Mouse (Mus musculus) kidney, adult 8-10 months (tissue): ENCODE results near the gene Olfr1393.

Experiments used
- DNase-seq, 2 experiments: peaks; one replicate each; pipeline ENCODE4 v3.0.0; 2022

The Olfr1393 gene

DNA sequence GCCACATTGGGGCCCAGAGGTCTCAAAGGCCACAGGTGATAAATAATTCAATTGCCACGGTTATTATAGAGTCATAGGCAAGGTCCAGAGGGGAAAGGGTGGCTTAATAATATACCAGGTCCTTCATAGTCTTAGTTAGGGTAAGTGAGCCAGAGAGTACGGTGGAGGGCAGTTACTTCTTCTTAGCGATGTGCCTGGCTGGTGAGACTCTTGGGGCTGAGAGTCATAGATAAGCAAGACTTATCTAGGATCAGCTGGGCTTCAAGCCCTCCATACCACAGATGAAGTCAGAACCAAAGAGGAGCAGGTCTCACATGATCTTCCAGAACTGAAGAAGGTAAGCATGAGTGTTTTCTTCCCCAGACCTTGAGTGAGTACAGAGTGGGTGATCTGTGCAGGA lies at the start of gene Olfr1393:
Gene Olfr1393, plus strand, starts transcription at position 83 of the 400 bp plus-strand sequence.
- DNase-seq: no peak

DNA sequence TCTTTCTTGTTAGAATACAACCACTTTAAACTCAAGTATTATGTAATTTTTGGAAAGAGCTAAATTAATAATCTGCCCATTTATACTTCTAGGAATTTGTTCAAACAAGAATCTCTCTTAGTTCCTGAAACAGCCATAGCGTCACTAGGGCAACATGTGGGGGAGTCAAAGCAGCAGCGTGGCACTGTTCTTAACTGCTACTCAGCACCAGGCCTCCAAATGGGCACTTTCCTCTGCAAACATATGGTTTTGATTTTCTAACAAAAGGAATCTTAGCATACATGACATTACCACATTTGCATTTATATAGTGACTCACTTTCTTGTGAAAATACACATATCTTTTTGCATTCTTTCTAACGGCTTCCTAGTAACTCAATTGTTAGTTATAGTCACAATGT lies 45.3 kb upstream of the Olfr1393 start:
- no peak for DNase-seq

DNA sequence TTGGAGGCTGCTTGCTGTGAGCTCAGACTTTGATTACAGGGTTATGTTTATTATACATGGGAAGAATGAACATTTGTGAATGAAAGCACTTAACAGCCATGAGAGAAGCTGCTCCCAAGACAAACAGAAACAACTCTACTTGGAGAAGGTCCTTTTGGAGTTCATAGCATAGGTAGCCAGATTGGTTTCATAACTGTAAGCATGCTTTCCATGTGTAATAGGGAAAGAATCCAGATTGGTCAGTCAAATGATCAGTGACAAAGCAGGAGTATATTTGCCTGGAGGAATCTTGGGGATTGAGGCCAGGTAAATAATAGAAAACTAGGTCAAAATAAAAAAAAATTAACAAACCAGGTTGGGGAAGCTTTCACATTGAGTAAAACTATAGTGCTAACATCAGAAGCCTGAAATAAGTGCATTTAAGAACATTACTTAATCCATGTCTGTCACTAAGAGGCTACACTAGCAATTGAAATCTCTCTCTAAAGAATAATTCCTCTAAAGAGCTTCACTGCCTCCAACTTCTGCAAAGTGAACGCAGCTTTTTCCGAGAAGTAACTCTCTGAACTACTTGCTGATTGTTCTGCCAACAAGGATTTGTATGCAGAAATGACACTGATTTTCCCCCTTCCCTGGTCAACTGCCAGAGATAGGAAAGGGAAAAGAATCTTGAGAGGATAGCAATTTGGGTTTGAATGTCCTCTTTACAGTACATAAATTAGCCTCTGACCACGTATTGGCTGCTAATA lies 42.5 kb upstream of the Olfr1393 start:
- no peak for DNase-seq

DNA sequence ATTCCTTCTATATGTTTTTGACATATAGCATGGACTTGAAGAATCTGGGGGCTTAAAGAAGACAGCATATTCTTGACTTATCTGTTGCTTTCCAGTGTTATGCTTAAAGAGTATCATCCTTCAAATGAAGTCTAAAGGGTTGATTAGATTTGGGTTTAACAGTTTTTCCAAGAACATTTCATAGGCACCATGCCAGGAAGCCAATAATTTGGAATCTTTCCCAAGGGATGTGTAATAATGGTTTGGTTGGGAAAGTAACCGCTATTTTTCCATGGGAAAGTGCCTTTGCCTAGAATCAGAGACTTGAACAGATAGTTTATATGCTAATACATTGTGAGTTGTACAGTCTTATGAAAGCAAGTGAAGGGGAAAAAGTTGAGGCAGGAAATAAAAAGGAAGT lies 41.2 kb upstream of the Olfr1393 start:
- no peak for DNase-seq

DNA sequence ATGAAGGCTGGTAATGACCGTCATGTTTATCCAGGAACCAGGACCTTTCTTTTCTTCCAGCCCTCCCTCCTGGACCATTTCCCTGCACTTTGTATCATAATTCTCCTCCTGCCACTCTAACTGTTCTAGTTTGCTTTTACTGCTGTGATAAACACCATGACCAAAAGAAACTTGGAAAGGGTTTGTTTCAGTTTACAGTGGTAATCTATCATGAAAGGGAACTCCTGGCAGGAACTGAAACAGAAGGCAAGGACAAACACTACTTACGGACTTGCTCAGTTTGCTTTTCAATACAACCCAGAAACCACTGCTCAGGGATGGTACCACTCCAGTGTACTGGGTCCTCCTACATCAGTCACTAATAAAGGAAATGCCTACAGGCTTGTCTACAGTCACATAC lies 40.6 kb upstream of the Olfr1393 start:
- DNase-seq: no peak

DNA sequence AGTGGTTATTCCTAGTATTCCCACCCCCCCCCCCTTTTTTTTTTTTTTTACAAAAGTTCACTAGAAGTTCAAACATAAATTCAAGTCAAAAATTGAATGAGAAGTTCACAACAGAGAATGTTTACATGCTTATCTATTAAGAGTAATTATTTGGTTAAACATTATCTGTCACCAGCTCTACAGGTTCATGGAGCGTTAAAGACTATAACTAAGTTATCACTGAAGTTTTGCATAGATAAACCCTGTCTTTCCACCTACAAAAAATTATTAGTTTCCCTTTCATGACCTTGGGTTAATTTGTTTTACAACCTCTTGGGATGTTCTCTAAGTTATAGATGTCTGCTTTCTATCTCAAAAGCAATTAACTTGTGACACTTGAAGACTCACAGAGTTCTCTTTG lies 37.8 kb upstream of the Olfr1393 start:
- DNase-seq: no peak

DNA sequence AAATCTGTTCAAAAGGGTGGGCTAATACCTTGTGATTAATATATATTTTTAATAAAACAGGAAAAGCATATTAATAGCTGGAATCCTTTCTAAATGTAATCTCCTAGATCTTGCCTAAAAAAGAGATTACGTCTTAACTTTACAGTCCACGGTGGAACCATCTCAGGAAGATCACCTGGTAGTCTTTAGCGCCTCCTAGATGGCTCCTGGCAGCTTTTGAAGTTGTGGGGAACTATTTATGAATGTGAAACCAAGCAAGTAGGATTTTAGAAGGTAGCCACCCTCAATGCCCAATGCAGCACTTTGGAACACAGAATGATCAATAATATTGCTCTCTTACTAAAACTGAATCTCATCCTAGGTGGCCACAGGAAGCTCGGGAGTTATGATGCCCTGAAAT lies 37.2 kb upstream of the Olfr1393 start:
- DNase-seq: no peak

DNA sequence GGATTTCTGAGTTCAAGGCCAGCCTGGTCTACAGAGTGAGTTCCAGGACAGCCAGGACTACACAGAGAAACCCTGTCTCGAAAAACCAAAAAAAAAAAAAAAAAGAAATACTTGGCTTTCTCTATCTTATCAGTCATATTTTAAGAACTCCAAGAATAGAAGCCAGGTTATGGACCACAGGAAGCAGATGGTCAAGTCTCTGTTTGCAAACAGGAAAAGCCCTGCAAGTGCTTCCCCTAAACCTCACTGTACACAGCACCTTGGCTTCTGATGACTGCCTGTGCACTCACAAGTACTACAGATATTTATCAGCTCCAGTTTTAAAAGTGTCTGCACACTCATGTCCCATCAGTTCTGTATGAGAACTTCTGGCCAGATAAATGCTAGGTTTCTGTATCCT lies 36.6 kb upstream of the Olfr1393 start:
- DNase-seq: no peak

DNA sequence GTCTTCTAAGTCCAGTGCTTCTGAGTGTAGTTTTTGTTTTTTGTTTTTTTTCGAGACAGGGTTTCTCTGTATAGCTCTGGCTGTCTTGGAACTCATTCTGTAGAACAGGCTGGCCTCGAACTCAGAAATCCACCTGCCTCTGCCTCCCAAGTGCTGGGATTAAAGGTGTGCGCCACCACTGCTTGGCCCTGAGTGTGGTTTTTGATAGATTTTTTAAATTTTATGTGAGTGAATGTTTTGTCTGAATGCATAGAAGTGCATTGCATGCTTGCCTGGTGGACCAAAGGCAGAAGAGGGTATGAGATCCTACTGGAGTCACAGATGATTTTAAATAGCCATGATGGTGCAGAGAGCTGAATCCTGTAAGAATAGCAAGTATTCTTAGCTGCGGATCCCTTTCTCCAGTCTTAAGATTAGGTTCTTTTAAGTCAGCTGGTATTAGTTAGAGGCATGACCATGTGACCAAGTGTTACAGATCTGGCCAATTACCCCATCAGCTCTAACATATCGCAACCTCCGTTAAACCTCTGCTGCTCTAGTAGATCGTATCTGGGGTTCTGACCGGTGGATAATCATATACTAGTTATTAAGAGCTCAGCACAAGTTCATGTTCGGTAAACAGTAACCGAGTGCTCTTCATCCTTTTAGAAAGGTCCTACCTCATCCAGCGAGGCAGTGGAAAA lies 35.0 kb upstream of the Olfr1393 start:
- DNase-seq: no peak

DNA sequence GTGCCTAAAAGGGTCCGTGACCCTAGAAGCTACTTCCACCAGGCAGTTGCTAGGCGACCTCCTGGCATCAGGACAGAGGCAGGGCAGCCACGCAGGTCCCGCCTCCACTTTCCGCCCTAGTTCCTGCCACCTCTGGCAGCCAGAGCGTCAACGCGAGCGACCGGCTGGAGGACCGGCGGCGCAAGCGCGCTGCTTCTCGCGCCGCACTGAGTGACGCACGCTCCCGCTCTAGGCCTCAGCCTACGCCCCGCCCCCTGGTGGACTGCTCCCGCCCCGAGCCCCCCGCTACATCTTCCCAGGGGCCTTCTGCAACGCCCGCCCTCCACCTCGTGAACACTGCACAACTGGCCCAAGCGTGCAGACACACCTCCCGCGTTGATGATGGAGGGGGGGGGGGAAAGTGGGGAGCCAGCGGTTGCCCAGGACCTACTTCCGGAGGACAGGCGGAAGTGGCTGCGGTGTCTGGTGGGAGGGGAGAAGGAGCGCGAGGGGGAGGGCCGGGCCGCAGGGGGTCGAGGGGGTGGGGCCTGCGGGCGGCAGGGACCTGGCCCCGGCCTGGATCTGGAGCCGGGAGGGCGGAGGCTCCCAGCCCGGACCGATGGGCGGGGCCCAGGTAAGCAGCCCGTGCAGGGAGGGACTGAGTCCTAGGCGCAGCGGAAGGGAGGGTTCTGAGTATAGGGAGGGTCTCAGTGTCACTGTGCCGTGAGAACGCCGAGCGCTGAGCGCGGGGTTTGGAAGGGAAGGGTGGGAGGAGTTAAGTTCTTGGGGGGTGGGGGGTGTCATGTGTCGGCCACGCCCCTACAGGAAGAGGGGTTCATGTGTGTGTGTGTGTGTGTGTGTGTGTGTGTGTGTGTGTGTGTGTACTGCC lies 34.1 kb upstream of the Olfr1393 start, which contains the start of gene Mgat1:
Gene Mgat1, plus strand, starts transcription at position 465 of the 868 bp plus-strand sequence.
- peak; percentile 94 to 97 for DNase-seq

DNA sequence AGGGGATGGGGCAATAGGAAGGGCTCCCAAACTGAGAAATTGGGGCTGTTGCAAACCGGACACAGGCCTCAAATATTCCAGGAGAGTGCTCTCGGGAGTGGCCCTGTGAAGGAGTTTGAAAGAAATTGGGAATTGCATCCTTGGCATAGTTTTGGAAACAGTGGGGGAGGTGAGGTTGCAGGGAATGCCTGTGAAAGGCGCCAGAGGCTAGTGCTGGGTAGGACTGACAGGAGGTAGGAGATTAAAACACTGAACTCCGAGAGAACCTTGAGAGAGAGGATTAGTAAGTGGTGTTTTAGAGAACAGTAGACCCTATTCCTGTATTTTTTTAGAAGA lies 33.5 kb upstream of the Olfr1393 start:
- DNase-seq: peak in 1 of 2 experiments; percentile 66

DNA sequence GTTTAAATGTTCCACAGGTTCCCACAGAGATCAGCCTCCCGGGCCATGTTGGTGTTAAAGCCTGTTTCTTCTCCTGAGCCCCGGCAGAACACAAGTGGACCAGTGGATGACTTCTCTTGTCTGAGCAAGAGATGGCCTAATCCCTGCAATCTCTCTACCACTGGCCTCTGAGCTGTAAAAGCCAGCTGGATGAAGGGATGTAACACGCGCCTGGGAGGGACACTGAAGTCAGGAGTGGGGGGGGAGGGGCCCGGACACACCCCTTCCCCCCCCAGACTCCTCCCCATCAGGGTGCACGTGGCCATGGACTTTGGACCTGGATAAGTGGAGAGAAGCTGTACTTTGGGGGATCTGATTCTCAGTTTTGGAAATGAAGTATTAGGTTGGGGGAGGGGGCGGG lies 32.9 kb upstream of the Olfr1393 start:
- DNase-seq: peak; percentile 77 to 84

DNA sequence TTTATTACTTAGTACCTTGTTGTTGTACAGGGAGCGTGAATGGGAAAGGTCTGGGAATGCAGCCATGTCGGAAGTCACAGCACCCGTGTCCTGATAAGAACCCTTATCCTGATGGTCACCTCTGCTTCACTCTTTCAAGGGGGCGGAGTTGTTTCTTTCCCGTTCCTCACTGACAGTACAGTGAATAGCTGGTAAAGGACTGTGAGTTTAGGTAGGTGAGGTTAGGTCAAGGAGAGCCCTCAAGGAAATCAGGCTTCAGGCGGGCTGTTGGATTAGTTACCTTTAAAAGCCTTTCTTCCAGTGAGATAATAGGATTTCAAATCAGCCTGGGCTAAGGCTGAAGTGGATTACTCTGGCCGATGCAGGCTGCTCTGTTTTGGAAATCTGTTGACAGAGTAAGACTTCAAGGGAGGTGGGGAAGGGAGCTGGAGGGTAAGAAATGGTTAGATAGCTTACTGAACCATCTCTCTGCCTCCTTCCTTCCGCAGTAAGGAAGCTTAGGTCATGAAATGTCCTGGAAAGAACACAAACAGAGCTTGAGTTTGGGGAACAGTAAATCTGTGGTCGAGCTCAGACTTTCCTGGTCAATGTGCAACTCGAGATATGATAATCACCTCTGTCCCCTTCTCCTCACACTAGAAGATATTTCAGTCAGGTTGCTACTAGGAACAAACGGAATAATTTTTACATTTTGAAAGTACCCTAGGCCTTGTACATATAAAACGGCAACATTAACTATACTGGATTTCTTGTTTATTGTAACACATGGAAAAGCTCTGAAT lies 32.3 kb upstream of the Olfr1393 start:
- no peak for DNase-seq

DNA sequence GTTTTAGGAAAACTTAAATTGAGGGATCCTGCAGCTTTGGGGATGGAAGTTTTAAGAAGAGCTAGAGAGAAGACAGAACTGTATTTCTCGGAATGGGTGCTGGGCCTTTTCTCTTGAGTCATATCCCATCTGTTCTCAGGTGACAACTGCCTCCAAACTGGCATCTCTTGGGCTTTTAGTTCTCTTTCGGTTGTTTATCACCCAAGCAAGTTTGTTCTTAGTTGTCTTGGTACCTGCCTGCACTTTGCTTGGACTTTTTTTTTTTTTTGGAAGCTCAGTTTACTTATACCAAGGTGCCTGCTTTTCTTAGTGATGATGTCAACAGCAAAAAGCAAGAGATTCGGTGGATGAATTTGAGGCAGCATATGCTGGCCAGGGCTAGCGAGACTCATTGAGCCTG lies 31.6 kb upstream of the Olfr1393 start:
- no peak for DNase-seq

DNA sequence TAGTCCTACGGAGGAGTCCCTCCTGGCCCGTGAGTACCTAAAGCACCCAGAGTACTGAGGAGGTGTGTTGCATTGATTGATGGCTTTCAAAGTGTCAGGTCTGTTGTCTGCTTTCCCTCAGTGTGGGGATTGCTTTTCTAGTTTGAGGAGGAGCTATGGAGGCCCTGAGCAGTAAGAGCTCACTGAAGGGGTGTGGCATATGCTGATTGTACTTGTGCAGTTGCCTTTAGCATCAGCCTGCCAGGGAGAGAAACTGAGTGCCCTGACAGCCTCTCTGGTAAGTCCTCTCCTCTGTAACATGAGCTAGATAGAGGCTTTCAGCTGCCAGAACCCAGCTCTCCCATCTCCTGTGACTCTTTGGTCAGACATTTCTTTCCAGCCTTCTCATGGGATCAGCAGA lies 30.8 kb upstream of the Olfr1393 start:
- DNase-seq: no peak

DNA sequence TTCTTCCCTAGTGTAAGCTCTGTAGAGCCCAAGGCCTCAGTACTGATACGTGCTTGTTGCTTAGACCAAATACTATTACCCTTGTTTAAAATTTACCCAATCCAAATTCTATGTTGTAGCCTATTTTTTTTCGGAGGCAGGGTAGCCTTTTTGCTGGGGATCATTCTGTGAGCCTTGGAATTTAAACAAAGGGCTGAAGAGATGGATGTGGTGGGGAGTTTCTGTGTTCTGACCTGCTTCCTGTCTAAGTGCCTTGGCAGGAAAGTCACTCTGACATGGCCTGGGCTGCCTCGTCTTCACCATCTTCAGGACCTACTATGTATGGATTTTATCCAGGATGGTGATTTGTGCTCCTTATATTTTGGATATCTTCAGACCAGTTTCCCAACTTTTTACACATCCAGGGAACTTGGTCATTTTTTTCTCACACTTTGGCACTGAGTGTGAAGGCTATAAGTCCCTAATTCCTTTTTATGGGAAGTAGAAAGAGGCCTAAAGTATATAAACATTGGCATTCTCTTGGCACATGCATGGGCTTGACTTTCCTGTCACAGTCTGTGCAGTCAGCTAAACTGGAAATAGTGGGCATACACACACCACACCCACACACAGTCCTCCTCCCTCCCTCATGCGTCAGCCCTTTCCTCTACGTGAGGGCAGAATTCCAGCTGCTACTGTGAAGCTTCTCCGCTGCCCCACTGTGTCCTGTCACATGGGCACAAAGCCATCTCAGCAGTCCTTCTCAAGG lies 29.7 kb upstream of the Olfr1393 start:
- peak; percentile 70 to 76 for DNase-seq

DNA sequence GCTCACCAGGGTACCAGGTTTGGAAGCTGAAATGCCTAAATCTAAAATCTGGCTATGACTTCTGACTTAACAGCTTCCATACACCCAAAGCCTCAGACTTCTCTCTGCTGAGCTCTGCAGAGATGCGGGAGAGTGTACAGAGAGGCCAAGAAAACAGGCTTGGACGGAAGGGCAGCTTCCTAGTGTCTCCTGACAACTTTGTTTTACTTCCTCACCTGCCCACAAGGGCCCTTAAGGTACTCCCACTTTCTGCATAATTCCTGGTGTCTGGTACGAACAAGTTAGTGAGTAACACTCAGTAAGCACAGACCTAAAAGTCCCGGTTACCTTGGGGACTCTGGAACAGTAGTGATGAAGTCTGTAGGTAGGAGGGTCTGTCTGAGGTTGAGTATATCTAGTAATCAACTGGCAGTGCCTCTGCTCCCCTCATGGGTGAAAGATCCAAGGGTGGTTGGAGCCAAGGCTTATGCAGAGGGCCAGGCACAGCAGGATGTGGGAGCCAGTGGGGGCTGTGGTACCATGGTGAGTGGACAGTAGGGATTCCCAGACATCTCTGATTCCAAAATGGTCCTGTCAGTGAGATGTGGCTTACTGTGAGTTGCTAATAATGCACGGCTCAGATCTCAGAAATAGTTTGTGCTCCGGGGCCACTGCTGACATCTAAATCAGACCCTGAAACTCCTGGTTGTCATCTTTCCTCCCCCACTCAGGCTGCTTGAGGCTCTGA lies 29.0 kb upstream of the Olfr1393 start:
- DNase-seq: no peak

DNA sequence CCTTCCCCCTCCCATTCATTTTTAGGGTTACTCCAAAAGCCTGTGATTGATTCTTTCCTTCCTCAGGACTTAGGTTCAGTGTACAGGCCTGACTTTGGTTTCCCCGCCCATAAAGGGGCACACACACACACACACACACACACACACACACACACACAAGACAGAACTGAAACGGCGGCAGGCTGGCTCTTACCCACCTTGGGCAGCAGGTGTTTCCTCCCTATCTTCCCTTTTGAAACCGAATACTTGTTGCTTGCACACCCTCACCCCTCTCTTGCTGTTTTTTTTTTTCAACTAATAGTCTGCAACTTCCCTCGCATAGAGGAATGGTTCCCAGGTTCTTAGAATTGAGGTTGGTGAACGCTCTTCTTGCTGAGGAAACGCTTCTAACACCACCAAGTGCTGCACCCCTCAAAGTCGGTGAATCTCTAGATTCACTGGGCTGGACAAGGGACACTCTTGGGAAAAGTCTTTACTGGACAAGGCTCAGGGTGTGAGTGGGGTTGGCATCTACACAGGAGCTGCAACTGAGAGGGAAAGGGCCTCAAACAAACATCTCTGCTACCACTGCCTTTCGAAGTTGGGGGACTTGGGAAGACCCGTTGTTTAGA lies 28.2 kb upstream of the Olfr1393 start:
- DNase-seq: peak in 1 of 2 experiments; percentile 44

DNA sequence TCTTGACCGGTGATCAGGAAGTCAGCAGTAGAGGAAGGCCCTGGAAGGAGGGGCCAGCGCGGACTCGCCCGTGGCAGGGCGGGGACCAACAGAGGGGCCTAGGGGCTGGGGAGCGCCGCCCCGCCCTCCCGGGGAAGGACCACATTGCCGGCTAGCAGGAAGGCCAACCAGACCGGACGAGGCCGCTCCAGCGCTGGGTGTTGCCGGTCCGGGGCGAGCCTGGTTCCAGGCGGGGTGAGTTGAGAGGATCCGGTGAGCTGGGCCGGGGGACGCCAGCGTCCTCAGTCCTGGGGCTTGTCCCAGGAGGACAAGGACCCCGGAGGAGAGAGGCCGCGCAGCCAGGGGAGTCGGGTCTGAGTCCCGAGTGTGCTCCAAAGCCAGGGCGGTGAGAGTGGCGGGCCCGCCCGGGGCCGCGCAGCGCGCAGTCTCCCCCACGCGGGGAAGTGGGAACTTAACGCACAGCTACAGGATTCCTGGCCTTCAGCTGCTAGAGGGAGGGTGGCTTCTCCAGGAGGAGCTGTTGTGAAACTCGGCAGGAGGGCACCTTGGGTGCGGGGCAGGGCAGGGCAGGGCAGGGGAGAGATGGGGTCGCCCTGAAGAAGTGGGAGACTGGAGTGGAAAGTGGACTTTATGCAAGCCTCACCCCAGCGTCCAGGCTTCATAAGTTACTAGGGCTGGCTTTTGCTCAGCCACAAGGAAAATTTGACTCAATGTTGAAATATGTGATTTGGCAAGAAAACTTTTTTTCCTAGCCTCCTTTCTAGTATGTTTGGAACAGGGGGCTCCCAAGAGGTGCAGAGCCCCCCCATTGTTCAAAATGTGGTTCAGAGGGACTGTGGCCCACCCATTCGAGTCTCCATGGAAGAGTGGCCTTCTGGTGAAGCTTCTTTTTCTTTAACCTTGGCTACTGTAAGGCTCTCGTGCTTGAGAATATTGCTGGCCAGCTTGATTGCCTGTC lies 27.4 kb upstream of the Olfr1393 start:
- DNase-seq: peak; percentile 90 to 92

DNA sequence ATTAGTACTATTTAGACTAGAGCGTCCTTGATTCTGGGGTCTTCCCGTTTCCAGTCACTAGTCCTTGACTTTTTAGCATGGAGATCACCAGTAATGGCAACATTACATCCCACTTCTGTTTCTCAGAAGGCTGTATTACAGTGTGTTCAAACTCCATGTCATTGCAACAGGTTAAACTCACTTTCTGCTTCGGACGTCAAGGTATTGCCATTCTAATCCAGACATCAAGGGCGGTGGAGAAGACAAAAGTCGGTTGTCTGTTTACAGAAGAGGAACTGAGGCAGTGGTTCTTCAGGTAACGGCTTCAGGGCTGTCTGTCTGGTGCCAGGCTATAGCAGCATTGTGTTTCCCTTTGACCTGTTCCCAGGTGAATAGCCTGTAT lies 26.7 kb upstream of the Olfr1393 start:
- no peak for DNase-seq
